Mouse (Mus musculus): ENCODE results near the gene Tbc1d2b. TPM values are rescaled to one million over a fixed set of nuclear protein-coding genes. Genes with fewer than 3 reads are reported as not detected.
A peak's percentile ranks its signal among the peaks of the same experiment; 100 is the strongest.

The Tbc1d2b gene
- total RNA-seq, 1 experiment from 2014 or later: 25.5 TPM

DNA sequence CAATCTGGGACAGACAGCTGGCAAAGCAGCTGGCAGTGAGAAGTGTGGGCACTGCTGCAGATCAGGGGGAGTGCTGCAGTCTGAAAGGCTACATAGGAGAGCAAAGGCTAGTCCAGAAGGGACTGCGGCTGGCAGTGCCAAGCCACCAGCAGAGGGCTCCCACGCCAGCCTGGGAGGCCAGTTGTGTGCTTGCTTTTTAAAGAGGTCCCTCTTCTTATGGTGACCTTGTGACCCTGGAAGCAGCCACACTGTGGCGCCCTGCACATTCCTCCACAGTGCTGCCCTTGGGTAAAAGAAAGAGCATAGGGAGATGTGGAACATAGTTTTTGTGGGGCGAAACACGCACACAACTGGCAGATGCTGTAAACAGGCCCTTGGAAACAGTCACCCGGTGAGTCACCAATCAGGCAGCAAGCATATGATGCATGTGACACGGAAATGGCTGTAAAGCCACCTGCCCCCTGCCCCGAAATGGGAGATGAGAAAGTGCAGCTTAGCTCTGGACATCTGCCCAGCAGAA lies 66.1 kb downstream of the Tbc1d2b start:
- peak; percentile 56 for DNase-seq

DNA sequence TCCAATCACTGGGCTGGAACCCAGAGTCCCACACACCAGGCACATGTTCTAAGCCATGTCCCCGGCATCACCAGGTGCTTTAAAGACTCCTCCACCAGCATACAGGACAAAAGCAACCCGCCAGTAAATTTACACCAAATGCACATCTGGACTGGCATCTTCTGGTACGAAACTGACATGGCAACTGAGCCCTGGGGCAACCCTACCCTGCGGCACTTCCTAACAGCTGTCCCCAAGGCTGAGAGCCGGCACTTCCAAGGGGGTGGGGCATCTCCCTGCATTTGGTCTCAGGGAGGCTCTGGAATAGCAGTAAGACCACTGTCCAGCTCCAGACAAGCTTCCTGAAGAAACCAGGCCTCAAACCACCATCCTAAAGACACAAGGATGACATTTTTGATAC lies 67.4 kb downstream of the Tbc1d2b start:
- no peak for DNase-seq

DNA sequence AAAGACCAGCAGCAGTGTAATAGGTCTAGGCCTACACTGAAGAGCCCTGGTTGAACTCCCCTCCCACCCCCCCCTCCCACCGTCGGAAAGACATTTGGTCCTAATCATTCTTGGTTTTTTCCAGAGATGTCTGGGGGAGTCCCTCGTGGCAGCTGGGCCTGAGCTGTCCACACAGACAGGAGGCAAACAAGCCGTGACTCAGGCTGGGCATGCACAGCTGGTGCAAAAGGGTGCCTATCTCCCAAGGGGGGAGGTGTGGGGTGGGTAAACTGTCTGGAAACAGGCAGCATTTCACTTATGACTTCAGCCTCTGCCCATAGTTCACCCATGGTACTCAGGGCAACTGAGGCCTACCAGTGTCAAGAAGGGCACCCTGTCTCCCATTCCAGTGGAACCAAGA lies 69.1 kb downstream of the Tbc1d2b start:
- DNase-seq: peak; percentile 41

DNA sequence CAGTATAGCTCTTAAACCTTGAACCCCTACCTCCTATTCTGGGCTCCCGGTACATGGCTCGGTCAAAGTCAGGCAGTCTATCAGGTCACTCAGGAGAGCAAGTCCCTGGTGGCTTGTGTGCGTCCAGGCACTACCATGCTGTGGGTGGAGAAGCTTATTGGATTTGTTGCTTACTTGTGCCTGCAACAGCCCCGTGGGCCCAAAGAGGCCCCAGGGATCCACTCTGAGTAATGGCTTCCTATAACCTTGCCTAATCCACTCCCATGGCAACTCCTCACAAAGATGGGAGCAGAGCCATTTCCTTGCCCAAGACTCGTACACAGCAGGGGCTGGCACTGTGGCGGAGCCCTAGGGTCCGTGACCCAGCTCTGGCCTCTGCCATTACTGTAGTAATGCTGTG lies 69.5 kb downstream of the Tbc1d2b start:
- DNase-seq: peak; percentile 69

DNA sequence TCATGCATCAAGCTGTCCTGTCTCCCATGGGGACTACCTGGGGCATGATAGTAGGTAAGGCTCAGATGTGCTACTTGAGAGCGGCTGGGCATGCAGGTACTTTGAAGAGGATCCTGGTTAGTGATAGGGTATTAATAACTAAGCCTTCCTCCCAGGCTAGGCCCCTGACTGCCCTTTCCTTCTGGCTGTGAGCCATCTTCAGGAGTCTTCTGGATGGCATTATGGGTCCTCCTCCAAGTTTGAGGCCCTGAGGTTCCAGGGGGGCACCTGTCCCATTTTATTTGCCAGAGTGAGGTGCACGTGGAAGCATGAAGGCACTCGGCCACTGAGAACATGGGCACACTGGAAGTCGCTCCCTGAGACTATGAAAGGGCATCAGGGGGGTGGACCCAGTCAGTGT lies 70.1 kb downstream of the Tbc1d2b start:
- DNase-seq: no peak

DNA sequence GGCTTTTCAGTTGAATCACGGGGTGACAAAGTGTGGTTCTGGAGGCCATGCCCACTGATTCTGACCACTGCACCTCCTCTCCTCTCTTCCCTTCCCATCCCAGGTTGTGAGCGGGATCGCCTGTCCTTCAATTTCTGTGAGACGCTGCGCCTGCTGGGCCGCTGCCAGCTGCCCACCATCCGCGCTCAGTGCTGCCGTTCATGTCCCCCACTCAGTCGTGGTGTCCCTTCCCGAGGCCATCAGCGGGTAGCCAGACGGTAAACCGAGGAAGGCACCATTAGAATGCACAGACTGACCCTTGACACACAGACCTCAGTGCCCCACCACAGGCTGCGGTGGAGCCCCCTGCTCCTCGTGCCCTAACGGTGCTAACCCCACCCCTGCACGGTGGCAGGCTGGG lies 71.0 kb downstream of the Tbc1d2b start:
- DNase-seq: no peak

DNA sequence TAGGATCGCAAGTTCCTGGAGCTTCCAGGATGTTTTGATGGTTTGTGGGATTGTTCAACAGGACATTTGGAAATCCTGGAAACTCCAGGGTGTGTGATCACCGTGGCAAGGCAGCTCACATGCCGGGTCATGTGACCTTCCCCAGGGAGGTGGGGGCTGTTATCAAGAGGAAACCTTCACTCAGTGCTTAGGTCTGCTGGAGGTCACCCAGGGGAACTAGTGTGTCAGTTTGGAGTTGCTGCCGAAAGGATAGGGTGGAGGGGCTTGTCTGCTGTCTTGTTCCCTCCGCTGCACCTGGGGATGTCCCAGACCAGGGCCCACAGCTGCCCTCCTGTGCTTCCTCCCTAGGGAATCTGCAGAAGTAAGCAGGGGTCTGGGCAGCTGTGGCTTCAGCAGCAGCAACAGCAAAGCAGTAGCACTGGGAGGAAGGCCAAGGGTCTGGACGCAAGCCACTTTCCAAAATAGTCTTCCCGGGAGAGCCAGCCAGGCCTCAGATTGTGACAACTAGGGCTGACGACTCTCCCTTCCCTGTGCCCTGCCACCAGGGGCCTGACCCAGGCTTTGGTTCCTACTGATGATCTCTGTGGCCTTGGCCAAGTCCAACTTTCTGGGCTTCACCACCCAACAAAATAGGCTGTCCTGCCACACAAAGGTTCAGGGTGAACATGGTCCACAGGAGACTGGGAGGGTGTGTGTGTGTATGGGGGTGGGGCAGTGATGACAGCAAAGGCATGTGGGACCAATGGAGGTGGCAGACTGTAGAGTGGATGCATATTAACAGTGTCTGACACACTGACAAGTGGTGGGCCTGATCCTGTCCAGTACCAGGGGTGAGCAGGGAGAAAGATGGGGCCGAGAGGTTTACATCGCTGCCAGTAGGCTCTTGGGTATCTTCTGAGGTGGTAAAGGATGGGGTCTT lies 71.8 kb downstream of the Tbc1d2b start:
- DNase-seq: peak; percentile 87

DNA sequence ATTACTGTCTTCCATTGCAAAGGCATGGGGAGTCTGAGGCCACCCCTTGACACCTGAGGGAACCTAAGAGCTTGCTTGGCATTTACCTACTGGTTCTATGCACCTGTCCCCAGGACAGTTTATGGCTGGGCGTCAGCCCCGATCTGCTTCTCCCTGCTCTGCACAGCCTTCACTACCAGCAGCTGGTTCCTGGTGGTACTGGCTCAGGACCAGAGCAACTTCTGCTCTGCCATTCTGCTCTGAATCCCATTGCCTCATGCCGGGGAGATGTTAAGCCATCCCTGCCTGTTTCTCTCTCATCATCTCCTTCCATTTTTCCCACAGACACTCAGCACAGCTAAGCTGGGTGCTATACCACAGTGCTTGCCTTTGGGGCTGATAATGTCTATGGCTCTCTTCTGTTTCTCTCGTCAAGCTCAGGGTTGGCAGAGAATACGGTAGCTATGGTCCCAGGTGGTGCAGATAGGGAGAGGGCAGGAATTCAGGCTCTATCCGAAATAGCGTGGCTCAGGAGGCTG lies 72.7 kb downstream of the Tbc1d2b start:
- DNase-seq: no peak

DNA sequence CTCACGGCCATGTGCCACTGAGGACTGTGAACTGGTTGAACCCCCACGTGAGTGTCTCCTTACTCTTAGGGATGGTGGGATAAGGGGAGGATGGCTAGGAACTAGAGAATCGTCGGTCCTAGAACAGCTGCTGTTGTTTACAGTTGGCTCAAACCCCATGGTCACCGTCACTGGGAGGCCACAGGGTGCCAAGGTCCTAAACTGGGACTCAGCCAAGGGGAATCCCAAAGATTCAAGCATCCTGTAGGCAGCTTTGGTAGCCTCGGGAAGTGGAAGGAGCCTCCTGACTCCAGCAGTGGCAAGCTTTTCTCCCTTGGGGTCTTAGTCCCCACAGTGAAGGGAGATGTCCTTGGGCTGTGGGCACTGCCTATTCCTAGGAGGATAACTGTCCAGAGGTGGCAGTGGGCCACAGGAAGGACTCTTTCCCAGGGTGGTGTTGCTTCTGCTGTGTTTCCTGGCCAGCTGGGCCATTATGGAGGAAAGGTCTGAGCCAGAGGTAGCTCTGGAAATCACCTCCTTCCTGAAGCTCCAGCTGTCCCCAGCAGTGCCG lies 73.4 kb downstream of the Tbc1d2b start:
- DNase-seq: peak; percentile 69

DNA sequence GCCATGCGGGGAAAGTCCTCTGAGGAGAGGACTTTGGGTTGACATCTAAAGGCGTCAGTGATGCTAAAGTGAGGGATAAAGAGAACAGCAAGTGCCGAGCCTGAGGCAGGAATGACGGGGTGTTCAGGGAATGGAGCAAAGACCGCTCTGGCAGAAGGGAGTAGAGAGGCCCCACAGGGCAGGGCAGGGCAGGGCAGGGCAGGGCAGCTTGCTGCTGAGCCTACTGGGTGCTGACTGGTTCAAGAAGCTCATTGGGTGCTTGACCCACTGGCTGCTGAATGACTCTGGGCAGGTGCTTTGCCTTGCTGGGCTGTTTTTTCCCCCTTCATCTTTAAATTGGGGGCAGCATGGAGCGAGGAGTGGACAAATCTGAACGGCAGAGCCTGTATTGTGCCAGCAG lies 74.3 kb downstream of the Tbc1d2b start:
- DNase-seq: no peak

DNA sequence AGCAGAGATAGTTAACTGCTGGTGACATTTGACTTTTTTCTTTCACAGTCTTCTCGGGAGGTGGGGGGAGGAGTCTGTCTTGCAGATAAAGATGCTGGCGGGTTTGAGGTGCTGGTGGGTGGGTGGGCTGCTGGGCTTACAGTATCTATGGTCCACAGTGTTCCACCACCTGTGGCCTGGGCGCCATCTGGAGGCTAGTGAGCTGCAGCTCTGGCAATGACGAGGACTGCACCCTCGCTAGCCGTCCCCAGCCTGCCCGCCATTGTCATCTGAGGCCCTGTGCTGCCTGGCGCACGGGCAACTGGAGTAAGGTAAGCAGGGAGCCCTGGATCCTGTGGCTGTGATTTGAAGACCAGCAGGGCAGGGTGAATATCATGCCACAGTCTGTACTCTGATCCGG lies 75.6 kb downstream of the Tbc1d2b start:
- no peak for DNase-seq

DNA sequence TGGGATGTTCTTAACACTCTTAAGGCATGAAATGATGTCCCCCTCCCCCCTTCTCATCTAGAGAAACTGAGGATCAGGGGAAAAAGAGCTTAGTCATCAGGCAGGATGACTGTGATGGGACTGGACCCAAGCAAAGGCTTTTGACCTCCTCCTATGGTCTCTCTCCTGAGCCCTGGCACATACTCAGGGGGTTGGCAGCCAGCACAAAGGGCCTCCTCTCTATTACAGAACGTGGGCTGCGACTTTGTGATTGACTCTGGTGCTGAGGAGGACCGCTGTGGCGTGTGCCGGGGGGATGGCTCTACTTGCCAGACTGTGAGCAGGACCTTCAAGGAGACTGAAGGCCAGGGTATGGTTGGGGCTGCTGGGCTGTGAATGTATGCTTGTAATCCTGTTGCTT lies 81.2 kb downstream of the Tbc1d2b start:
- no peak for DNase-seq

DNA sequence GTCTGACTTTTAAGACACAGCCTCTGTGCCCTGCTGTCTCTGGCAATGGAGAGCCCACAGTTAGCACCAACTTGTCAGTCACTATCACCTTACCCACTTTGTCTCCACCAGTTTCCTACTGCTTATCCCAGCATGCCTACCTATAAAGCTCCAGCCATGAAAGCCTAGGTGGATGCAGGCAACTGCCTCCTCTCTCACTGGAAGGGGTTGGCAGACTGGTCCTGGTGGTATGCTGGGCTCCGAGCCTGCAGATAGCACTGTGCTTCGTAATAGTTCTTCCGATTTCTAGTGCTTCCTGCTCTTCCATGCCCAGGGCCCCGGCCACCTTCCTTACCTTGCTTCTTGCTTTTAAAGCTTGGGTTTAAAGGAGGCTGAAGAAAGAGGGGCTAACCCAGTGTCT lies 81.7 kb downstream of the Tbc1d2b start:
- no peak for DNase-seq

DNA sequence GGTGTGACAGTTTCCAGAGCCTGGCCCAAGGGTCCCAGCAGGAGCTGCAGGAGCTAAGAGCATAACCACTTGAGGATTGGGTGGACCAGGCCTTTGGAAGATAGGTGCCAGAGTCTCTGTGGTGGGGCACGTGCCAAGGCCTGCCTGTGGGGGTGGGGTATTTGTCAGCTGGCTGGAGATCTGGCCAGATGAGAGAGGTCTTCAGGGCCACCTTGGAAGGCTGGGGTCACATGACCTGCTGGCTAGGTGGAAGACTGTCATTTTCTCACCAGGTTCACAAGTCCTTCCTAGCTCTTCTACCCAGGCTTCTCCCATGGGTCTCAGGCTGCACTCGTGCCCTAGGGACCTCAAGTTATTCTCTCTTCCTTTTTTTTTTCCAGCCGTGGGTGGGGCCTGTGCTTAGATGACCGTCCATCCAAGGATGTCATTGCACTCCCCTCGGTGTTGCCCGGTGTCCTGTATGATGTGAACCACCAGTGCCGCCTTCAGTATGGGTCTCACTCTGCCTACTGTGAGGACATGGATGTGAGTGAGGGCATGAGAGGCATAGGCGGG lies 85.2 kb downstream of the Tbc1d2b start:
- DNase-seq: no peak

DNA sequence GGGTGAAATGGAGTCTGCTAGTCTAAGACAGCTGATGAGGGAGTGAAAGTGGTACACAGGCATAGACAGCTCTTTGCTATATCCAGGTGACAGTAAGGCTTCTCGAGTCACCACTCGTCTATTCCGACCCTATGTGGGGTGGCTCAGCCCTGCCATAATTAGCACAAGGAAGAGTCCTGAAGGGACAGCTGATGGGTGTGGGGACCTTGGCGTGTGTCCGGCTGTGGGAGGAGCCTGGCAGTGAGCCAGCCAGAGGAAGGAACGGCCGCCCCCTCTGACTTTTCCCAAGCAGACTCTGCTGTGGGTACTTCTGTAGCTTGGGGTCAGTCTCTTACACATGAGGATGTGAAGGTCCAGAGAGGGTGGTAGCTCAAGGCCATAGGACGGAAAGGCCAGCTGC lies 86.5 kb downstream of the Tbc1d2b start:
- peak; percentile 85 for DNase-seq

DNA sequence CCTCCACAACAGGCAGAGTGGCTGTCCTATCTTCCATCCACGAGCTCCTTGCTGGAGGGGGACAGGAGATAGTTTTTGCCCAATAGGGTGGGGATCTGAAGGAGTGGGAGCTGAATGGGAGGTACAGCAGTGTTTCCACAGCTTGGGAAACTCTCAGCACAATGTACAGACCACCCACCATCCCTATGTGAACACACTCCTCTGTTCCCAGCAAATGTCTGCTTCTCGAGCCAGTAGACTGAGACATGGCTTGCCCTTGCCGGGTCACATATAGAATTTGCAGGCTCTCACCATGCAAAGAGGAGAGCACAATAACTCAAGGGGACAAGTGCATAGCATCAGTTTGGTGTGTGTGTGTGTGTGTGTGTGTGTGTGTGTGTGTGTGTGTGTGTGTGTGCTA lies 87.1 kb downstream of the Tbc1d2b start:
- DNase-seq: no peak

DNA sequence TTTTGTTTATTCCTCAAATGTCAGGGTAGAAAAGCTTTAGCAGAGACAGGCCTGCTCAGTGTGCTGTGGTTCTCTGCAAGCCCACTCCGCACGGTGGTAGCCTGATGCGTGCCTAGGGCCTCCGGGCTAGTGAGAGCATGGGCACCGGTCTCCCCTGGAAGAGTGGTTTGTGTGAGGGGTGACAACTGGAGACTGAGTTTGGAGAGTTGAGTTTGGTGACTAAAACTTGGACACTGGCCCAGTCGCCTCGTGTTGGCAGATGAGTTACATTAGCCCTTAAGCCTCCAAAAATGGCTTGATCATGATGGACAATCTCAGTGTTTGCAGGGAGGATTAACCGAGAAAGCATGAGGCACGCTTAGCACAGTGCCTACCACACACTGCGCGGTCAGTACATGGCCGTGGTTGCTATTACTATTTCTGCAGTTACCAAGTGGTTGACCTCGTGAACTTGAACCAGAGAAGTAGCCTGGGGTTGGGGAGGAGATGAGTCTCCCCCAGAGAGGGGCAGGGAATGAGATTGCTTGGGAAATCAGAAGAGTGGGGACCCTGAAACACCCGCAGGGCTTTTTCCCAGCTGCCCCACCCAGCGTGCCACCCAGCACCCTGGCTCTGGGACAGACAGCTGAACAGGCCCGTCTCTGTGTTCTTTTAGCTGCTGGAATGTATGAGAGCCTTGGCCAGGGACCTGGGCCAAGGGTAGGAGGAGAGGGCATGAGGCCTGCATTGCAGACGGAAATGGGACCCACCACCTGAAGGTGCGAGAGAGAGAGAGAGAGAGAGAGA lies 87.8 kb downstream of the Tbc1d2b start:
- DNase-seq: no peak

DNA sequence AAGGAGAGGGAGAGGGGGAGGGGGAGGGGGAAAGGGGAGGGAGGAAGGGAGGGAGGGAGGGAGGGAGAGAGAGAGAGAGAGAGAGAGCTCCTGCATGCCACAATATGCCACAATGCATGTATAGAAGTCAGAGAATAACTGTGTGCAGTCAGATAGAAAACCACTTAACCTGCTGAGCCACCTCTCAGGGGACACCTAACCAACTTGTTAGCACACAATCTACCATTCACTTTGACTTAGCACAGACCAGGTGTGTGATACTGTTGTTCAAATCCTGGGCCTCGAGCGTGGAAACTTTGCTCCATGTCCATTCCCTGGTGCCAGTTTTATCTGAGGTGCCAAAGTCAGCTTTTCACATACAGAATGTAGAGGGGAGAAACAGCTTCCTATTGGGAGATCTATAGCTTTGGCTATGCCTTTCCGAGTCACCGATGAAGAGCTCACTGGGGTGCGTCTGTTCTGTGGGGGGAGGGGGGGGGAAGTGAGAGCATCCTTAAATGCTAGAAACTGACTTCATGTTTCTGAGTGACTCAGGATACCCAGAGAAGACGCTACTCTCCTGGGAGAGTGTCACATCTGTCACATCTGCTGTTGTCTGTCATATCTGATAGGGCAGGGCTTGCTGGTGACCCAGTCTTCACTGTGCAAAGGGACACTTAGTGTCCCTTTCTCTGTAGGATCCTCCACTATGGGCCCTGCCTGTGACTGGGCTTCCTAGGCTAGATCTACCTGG lies 88.8 kb downstream of the Tbc1d2b start:
- DNase-seq: no peak

DNA sequence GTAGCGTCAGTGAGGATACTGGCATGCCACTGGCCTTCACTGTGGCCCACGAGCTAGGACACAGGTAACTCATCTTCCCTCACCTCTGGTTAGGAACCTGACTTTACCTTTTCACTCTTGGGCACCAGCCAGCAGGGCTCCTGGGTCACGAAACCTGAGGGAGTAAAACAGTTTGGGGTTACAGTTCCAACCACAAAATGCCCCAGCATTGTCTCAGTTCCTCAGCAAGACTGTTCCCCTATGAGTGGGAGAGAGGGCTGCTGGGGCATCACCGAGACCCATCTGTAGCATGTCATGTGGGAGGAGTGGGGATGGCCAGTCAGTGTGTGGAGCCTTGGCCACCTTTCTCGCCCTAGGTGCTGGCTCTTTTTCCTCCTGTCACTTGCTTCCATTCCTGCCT lies 91.2 kb downstream of the Tbc1d2b start:
- DNase-seq: no peak

DNA sequence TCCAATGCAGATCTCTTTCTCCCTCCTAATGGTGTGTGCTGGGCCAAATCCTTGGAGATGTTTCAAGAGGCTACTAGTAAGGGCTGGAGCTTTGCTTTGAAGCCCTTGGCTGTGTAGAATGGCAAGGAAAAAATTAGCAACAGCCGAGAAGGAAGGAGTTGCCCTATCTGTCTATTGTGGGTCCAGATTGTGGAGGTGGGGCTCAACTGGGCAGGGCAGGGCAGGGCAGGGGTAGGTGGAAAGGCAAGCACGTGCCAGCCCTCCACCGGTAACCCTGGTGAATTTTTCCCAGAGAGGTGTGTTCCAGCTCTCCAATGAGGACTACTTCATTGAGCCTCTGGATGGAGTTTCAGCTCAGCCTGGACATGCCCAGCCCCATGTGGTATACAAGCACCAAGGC lies 97.3 kb downstream of the Tbc1d2b start:
- DNase-seq: no peak

DNA sequence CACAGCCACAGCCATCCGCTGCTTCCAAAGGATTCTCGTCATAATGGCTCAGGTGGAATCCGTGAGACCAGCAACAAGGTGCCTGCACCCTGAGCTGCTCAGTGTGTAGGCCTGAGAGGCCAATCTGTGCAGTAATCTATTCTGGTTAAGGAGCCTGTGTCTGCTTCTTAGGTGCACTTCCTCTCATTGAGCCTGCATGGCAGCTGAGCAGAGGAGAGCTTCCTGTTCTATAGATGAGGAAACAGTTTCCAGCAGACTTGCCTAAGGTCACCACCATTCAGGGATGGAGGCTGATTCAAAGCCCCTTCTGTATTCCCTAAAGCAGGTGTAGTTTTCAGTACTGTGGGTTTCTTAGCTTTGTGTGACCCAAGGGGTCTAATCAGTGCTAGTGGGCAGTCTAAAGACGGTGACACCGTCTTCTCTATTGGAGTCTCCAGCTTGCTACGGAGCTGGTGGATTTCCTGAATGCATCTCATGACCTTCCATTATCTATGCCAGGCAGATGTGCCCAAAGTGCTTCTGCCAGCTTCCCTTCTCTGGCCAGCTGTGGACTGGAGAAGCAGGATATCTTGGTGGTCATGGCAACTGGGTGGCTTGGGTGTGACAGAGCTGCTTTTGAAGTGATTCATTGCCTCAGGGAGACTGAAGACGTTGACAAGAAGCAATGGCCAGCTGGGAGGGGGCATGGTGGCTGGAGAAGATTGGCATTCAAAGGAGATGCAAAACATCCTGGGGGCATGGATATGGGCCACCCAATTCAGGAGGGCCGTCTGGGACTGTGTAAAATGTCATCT lies 97.9 kb downstream of the Tbc1d2b start:
- no peak for DNase-seq

Data from adrenal gland, postnatal 14 days (tissue).